Mouse (Mus musculus) testis, adult 2 months (tissue): ENCODE results near the gene Slc39a1.

ENCODE experiments used
- CTCF ChIP-seq: fragments of 200-500 bp; IDR thresholded peaks from 2 replicates; pipeline ENCODE4 v1.5.1; 2012; ENCODE audit warnings: low read depth, mild to moderate bottlenecking, inconsistent platforms, low read length, moderate library complexity; ENCODE audit not compliant: control insufficient read depth, insufficient read depth, insufficient replicate concordance
- POLR2A ChIP-seq: fragments of 200-500 bp; IDR thresholded peaks from 2 replicates; pipeline ENCODE4 v1.6.1; 2012; ENCODE audit warnings: low read depth, mild to moderate bottlenecking, inconsistent platforms, low read length, moderate library complexity; ENCODE audit not compliant: control insufficient read depth

DNA sequence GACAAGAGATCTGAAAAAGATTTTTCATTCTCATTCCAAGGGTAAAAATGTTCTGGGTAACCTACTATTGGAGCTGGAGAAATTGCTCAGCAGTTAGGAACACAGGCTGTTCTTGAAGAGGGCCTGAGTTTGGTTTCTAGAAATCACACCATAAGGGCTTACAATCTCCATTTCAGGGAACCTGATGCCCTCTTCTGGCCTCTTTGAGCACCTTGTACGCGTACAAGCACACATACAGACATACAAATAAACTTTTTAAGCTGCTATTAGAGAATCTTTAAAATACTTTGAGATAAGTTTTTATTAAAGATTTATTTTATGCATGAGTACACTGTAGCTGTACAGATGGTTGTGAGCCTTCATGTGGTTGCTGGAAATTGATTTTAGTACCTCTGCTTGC is 43.4 kb upstream of the Slc39a1 start:
- no peak for TF ChIP-seq CTCF
- TF ChIP-seq POLR2A = no peak
